27 mouse cellular contexts compared by ENCODE assay signal in the genomic region with DNA sequence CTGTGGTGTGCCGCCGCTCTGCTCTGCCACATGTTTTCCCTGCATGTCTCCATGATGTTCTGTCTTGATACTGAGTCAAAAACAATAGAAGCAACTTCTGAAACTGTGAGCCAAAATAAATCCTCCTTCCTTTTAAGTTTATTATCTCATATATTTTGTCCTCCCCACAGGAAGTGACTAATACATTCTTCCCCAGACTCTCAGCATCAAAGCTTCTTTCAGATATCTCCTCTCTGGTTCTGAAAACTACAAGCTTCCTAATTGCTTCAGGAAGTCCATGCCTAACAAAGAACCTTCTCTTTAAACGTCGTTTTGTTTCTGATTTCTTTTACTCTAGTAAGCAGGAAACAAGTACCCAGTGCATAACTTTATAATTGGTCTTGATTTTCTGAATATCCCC. TPM values are rescaled to one million over a fixed set of nuclear protein-coding genes. Genes with fewer than 3 reads are reported as not detected.
"Had no signal": no experiment of that assay in that cellular context is flagged by ENCODE, and none has a peak within 500 bp of the region (broad histone marks: within the 10 kb centered on the region; RNA-seq: fewer than 3 reads in every experiment).

No protein-coding gene starts in this region.

- H3K27ac ChIP-seq: kidney, embryonic 15.5 days; left cerebral cortex, adult 2 months; limb, embryonic 12.5 days; limb, embryonic 15.5 days; liver, embryonic 13.5 days; midbrain, embryonic 10.5 days; midbrain, embryonic 13.5 days; neural tube, embryonic 13.5 days; stomach, postnatal 0 days had no signal

- DNase-seq: kidney, adult 2 months; kidney, postnatal 36 days; layer of hippocampus, postnatal 36 days; left cerebral cortex, postnatal 4 days; liver, embryonic 13.5 days; lung, adult 2 months; lung, postnatal 14 days; lung, postnatal 4 days; right cerebral cortex, adult 18-20 months; right cerebral cortex, postnatal 14 days; right cerebral cortex, postnatal 4 days; thymus, adult 2 months; thymus, postnatal 14 days; thymus, postnatal 4 days had no signal

- H3K4me1 ChIP-seq: kidney, embryonic 15.5 days; limb, embryonic 12.5 days; limb, embryonic 15.5 days; liver, embryonic 13.5 days; midbrain, embryonic 10.5 days; midbrain, embryonic 13.5 days; neural tube, embryonic 13.5 days had no signal

- ATAC-seq: midbrain, embryonic 13.5 days; midbrain, embryonic 16.5 days had no signal

- H3K36me3 ChIP-seq: kidney, embryonic 15.5 days; limb, embryonic 12.5 days; limb, embryonic 15.5 days; liver, embryonic 13.5 days; midbrain, embryonic 10.5 days; midbrain, embryonic 13.5 days; neural tube, embryonic 13.5 days had no signal

- H3K27me3 ChIP-seq: kidney, embryonic 15.5 days; limb, embryonic 12.5 days; limb, embryonic 15.5 days; liver, embryonic 13.5 days; midbrain, embryonic 13.5 days; neural tube, embryonic 13.5 days had no signal

- H3K9me3 ChIP-seq: kidney, embryonic 15.5 days; limb, embryonic 12.5 days; limb, embryonic 15.5 days; liver, embryonic 13.5 days; midbrain, embryonic 10.5 days; midbrain, embryonic 13.5 days; neural tube, embryonic 13.5 days had no signal

- H3K9ac ChIP-seq: kidney, embryonic 15.5 days; limb, embryonic 12.5 days; limb, embryonic 15.5 days; liver, embryonic 13.5 days; midbrain, embryonic 13.5 days; neural tube, embryonic 13.5 days had no signal

- H3K4me2 ChIP-seq: kidney, embryonic 15.5 days; limb, embryonic 12.5 days; limb, embryonic 15.5 days; liver, embryonic 13.5 days; midbrain, embryonic 13.5 days; neural tube, embryonic 13.5 days had no signal

- H3K4me3 ChIP-seq: kidney, embryonic 15.5 days; left cerebral cortex, adult 2 months; limb, embryonic 12.5 days; limb, embryonic 15.5 days; liver, embryonic 13.5 days; midbrain, embryonic 10.5 days; midbrain, embryonic 13.5 days; myocyte; neural tube, embryonic 13.5 days had no signal

RNA-seq across cellular contexts. Expression of a gene that starts 6.4 kb away (rescaled TPM):
- total RNA-seq: layer of hippocampus, postnatal 10 days; left cerebral cortex, adult 2 months; left cerebral cortex, postnatal 14 days; left cerebral cortex, postnatal 4 days; monocyte, adult 5-6 weeks had no signal
- polyA plus RNA-seq: kidney, adult 2 months; midbrain, embryonic 13.5 days had no signal
